Mouse (Mus musculus): ENCODE results near the gene Jagn1. TPM values are rescaled to one million over a fixed set of nuclear protein-coding genes. Genes with fewer than 3 reads are reported as not detected.

Gene Jagn1
- 56.0 and 57.1 TPM in 2 replicates for polyA plus RNA-seq (2016; fragmentation: Nextera tagmentation; extraction: Ambion mirVana)

DNA sequence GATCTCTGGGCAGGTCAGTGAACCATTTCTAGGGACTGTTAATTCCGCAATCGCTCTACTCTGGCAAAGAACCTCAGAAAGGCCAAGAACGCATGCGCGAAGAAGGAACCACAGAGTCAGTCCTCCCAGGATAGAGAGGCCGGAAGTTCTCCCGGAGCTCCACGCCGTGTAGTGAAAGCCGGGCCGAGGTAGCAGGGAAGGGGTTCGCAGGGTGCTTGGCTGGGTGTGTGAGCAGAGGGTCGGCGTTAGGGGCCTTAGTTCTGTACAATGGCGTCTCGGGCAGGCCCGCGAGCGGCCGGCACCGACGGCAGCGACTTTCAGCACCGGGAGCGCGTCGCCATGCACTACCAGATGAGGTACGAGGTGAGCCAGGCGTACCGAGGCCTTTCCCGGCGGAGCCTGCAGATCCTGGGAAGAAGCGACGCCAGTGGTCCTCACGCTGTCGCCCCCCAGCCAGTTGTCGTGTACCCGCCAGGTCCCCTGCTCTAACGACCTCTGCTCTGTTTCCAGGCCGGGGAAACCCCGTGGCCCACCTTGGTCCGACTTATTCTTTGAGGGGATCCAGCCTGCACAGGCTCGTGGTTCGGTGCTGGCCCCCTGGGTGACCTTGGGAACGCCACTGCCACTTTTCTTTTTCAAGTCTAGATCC is at the start of gene Jagn1:
Jagn1 (plus strand) TSS at position 128 of the 649 bp plus-strand sequence.
- under 1% methylated on average over 45 of the region's 45 CpGs for WGBS (ENCODE audit: insufficient replicate concordance)
- peak within 1 kb of the TSS; percentile 87 for H3K4me3 ChIP-seq
- peaks cover 21% of the 10 kb centered on the region for H3K4me1 ChIP-seq
- ATAC-seq: peak; percentile 86
- peak within 1 kb of the TSS; percentile 46; the same call in 1 of the 2 replicates for H3K27ac ChIP-seq
- peak within 1 kb of the TSS; percentile 85 for H3K4me2 ChIP-seq
- peak within 1 kb of the TSS; percentile 89 for H3K9ac ChIP-seq
- no peaks in the 10 kb centered on the region for H3K9me3 ChIP-seq (replicated peaks)
- peaks cover 24% of the 10 kb centered on the region for H3K36me3 ChIP-seq
- no peaks in the 10 kb centered on the region for H3K27me3 ChIP-seq (replicated peaks)

DNA sequence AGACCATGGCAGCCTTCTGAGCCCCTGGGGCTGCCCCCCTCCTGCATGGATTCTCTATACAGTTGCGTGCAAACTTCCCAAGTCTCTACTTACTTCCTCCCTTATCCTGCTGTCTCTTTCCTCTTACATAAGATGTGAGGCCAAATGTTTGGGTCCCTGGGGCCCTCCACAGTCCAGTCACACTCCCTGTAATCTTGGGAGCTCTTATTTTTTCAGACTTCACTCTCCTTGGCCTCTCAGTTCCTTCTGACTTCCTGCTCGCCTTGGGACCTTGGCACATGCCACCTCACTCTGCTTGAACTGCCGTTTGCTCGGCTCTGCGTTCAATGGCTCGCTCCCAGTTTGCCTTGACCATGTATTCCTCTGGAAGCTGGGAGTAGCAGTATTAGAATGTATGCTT is 48.4 kb upstream of the Jagn1 start:
- WGBS (ENCODE audit: insufficient replicate concordance): 71% methylated on average over 6 of the region's 6 CpGs
- no peak overlapping the region for H3K4me3 ChIP-seq
- H3K36me3 ChIP-seq: peaks cover 32% of the 10 kb centered on the region
- H3K4me2 ChIP-seq: no peak overlapping the region
- no peak for ATAC-seq
- 0 out of 2 replicates have a peak, but pooled peaks cover 2% of the 10 kb centered on the region for H3K9me3 ChIP-seq (replicated peaks)
- no peak overlapping the region for H3K27ac ChIP-seq
- no peak overlapping the region for H3K9ac ChIP-seq
- peaks cover 18% of the 10 kb centered on the region for H3K4me1 ChIP-seq
- H3K27me3 ChIP-seq (replicated peaks): peaks cover 27% of the 10 kb centered on the region

DNA sequence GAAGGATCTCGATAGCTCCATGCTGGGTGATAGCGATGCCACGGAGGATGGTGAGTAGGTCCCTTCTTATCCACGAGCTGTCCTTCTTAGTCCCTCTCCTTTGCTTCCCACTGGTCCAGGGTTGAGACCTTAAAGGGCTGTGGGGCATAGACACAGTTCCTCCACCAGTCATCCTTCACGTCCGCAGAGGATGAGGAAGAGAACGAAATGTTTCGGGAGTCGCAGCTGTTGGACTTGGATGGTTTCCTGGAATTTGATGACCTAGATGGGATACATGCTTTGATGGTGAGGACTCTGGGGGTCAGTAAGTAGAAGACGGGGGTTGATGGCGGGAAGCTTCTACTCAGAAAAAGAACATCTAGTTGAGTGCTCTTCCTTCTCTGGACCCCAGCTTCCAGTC is 47.6 kb upstream of the Jagn1 start:
- Histone ChIP-seq H3K9ac (no peak overlapping the region), H3K27me3 (replicated peaks) (peaks cover 27% of the 10 kb centered on the region), H3K4me2 (no peak overlapping the region), H3K36me3 (peaks cover 24% of the 10 kb centered on the region), H3K9me3 (replicated peaks) (0 out of 2 replicates have a peak, but pooled peaks cover 2% of the 10 kb centered on the region), H3K4me3 (no peak overlapping the region), H3K4me1 (peaks cover 18% of the 10 kb centered on the region), H3K27ac (no peak overlapping the region)
- ATAC-seq: no peak
- 88% methylated on average over 11 of the region's 11 CpGs for WGBS (ENCODE audit: insufficient replicate concordance)

DNA sequence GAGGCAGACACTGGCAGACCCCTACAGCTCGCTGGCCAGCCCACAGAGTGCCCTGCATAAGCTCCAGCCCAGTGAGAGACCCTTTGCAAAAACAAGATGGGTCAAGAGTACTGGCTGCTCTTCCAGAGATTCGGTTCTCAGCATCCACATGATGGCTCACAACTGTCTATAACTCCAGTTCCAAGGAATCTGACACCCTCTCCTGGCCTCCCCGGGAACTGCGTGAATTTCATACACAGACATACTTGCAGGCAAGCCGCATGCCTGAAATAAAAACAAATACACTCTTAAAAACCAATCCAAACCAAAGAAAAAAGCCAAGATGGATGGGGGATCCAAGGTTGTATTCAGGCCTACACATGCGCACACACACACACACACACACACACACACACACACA is 46.9 kb upstream of the Jagn1 start:
- no peak overlapping the region for H3K9ac ChIP-seq
- no peak for ATAC-seq
- 83% methylated on average over 6 of the region's 6 CpGs for WGBS (ENCODE audit: insufficient replicate concordance)
- peaks cover 27% of the 10 kb centered on the region for H3K27me3 ChIP-seq (replicated peaks)
- 0 out of 2 replicates have a peak, but pooled peaks cover 2% of the 10 kb centered on the region for H3K9me3 ChIP-seq (replicated peaks)
- H3K4me3 ChIP-seq: no peak overlapping the region
- H3K4me2 ChIP-seq: no peak overlapping the region
- no peak overlapping the region for H3K27ac ChIP-seq
- peaks cover 19% of the 10 kb centered on the region for H3K36me3 ChIP-seq
- peaks cover 18% of the 10 kb centered on the region for H3K4me1 ChIP-seq

DNA sequence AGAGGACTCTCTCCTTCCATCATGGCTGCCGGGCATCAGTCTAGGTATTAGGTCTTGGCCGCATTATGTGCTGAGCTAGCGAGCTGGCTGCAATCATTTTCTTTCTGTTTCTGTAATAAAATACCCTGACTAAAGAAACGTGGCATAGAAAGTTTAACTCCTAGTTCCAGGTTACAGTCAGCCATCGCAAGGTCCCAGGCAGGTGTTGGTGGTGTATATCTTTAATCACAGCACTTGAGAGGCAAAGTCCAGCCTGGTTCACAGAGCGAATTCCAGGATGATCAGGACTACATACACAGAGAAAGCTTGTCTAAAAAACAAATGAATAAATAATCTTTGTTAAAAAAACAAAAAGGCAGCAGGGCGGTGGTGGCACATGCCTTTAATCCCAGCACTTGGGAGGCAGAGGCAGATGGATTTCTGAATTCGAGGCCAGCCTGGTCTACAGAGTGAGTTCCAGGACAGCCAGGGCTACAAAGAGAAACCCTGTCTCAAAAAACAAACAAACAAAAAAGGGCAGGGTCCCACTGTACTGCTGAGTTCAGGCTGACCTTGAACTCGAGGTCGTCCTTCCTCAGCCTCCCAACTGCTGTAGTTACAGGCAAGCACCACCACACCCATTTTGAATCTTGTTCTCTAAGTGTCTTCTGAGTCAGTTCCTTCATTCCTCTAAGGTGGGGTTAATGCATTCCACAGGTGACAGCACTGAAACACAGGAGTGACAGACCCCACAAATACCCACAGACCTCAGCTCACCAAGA is 45.9 kb upstream of the Jagn1 start:
- Histone ChIP-seq H3K36me3 (peaks cover 12% of the 10 kb centered on the region), H3K4me3 (no peak overlapping the region), H3K4me1 (peaks cover 17% of the 10 kb centered on the region), H3K27me3 (replicated peaks) (peaks cover 21% of the 10 kb centered on the region), H3K4me2 (no peak overlapping the region), H3K9me3 (replicated peaks) (0 out of 2 replicates have a peak, but pooled peaks cover 2% of the 10 kb centered on the region), H3K27ac (no peak overlapping the region), H3K9ac (no peak overlapping the region)
- ATAC-seq: no peak
- 79% methylated on average over 10 of the region's 10 CpGs for WGBS (ENCODE audit: insufficient replicate concordance)

DNA sequence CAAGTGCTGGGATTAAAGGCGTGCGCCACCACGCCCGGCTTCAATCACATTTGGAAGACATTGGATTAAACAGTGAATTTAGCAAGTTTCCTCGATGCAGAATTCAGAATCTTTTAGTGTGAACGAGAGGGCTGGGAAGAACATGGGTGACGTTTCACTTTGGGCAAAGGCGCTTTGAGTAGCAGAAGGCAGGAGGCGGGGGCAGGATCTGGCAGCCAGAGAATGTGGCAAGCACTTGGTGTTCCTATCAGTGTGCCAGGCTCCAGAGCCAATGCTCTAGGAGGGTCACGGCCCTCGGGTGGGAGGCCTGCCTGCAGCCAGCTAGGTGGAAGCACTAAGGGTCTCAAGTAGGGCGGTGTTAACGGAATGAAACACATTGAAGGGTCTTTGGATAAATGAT is 40.3 kb upstream of the Jagn1 start:
- WGBS (ENCODE audit: insufficient replicate concordance): 84% methylated on average over 13 of the region's 13 CpGs

DNA sequence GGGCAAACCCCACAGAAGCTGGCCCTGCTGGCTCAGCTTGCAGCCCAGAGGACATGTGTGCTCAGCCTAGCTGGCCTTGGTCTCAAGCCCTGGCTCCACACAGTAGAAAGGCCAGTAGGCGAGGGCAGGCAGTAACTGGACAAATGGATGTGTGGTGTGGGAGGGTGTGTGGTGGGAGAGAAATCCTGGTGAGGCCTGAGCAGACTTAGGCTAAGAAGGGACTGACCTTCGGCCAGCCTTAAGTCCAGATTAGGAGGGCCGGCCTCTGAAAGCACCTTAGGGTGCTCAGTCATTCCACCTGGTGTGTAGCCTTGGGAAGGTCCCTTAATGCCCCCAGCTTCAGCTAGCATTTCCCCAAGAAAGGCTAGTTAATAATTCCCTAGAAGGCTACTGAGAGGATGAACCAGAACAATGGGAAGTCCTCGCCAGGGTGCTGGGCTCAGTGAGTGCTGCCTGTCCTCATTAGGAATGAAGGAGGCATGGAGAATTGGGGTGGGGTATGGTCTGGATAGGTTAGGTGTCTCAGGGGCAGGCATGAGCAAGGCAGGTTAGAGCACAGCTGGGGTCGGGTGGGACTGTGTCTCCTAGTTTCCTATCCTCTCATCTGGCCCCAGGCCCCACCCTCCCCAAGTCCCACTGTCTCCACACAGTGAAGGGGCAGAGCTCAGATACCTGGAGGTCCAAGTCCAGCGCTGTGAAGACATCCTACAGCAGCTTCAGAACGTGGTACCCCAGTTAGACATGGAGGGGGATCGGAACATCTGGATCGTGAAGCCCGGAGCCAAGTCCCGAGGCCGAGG is 37.5 kb upstream of the Jagn1 start:
- Histone ChIP-seq H3K9me3 (replicated peaks) (no peaks in the 10 kb centered on the region), H3K4me3 (no peak overlapping the region), H3K4me2 (no peak overlapping the region), H3K36me3 (peaks cover 20% of the 10 kb centered on the region), H3K4me1 (peaks cover 3% of the 10 kb centered on the region; the same call in 1 of the 2 replicates), H3K9ac (no peak overlapping the region), H3K27me3 (replicated peaks) (no peaks in the 10 kb centered on the region), H3K27ac (no peak overlapping the region)
- 0 out of 2 replicates have a peak, but pooled peaks have one; percentile 25 for ATAC-seq
- 72% methylated on average over 12 of the region's 12 CpGs for WGBS (ENCODE audit: insufficient replicate concordance)

More for the DNA sequence above, 40.3 kb upstream of the Jagn1 start:
- peaks cover 16% of the 10 kb centered on the region; the same call in 1 of the 2 replicates for H3K36me3 ChIP-seq
- peaks cover 3% of the 10 kb centered on the region; the same call in 1 of the 2 replicates for H3K4me1 ChIP-seq
- H3K9me3 ChIP-seq (replicated peaks): no peaks in the 10 kb centered on the region
- no peak overlapping the region for H3K4me3 ChIP-seq
- H3K27me3 ChIP-seq (replicated peaks): no peaks in the 10 kb centered on the region
- no peak for ATAC-seq
- no peak overlapping the region for H3K27ac ChIP-seq
- no peak overlapping the region for H3K4me2 ChIP-seq
- H3K9ac ChIP-seq: no peak overlapping the region

DNA sequence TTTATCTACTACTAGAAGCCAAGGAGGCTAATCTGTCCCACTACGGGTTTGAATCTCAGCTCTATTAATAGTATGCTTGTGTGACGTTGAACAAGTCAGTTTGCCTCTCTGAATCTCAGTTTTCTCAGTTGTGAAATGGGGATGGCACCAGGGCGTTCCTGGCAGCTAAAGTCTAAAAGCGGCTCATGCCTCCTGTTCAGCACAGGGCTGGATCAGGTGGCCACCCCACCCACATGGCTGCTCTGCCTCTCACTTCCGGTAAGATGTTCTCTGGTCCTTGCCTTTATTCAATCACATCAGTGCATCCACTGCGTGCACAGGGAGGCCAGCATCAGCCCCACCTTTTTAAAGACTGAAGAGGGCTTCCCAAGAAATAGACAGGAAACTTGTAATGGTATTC is 36.9 kb upstream of the Jagn1 start:
- no peaks in the 10 kb centered on the region for H3K27me3 ChIP-seq (replicated peaks)
- 65% methylated on average over 6 of the region's 6 CpGs for WGBS (ENCODE audit: insufficient replicate concordance)
- no peak overlapping the region for H3K4me3 ChIP-seq
- no peaks in the 10 kb centered on the region for H3K9me3 ChIP-seq (replicated peaks)
- ATAC-seq: no peak
- no peak overlapping the region for H3K4me2 ChIP-seq
- no peak overlapping the region for H3K9ac ChIP-seq
- H3K36me3 ChIP-seq: peaks cover 19% of the 10 kb centered on the region
- no peak overlapping the region for H3K27ac ChIP-seq
- peaks cover 3% of the 10 kb centered on the region; the same call in 1 of the 2 replicates for H3K4me1 ChIP-seq

DNA sequence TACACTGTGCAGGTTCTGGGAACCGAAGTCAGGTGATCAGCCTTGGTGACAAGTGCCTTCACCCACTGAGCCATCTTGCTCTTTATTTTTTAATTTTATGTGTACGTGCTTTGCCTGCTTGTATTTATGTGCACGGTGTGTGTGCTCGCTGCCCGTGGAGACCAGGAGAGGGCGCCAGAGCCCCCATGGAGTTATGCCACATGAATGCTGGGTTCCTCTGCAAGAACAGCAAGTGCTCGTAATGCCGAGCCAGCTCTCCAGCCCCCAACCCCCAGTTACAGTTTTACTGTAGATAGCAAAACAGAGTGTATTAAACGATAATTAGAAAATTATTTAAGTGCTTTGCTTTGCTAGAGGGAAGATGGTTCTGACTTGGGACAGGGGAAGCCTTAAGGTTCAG is 35.7 kb upstream of the Jagn1 start:
- ATAC-seq: no peak
- no peak overlapping the region for H3K4me3 ChIP-seq
- 71% methylated on average over 9 of the region's 9 CpGs for WGBS (ENCODE audit: insufficient replicate concordance)

DNA sequence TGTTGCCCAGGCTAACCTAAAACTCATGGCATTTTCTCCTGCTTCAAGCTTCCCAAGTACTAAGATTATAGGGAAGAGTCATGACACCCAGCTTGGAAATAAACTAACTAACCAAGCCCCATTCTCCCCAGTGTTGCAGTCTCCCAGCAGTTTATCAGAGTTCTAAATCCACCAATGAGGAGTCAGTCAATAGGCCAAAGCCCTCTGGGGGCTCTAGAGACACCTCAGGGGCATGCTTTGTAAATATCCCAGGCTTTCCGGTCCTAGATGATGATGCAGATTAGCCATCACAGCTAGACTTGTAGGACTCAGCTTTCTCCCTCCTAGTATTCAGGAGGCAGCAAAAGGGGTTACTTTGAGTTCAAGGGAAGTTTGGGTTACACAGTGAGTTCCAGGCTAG is 32.4 kb upstream of the Jagn1 start:
- 58% methylated on average over 1 of the region's 1 CpGs for WGBS (ENCODE audit: insufficient replicate concordance)
- peaks cover under 1% of the 10 kb centered on the region; the same call in 1 of the 2 replicates for H3K4me1 ChIP-seq
- H3K4me3 ChIP-seq: no peak overlapping the region
- H3K36me3 ChIP-seq: peaks cover 23% of the 10 kb centered on the region
- no peak overlapping the region for H3K27ac ChIP-seq
- H3K4me2 ChIP-seq: no peak overlapping the region
- H3K9me3 ChIP-seq (replicated peaks): no peaks in the 10 kb centered on the region
- no peak overlapping the region for H3K9ac ChIP-seq
- ATAC-seq: no peak
- H3K27me3 ChIP-seq (replicated peaks): no peaks in the 10 kb centered on the region

More for the DNA sequence above, 35.7 kb upstream of the Jagn1 start:
- H3K27me3 ChIP-seq (replicated peaks): no peaks in the 10 kb centered on the region
- H3K4me1 ChIP-seq: peaks cover 3% of the 10 kb centered on the region; the same call in 1 of the 2 replicates
- H3K9me3 ChIP-seq (replicated peaks): no peaks in the 10 kb centered on the region
- H3K4me2 ChIP-seq: no peak overlapping the region
- no peak overlapping the region for H3K9ac ChIP-seq
- H3K27ac ChIP-seq: no peak overlapping the region
- peaks cover 19% of the 10 kb centered on the region for H3K36me3 ChIP-seq

DNA sequence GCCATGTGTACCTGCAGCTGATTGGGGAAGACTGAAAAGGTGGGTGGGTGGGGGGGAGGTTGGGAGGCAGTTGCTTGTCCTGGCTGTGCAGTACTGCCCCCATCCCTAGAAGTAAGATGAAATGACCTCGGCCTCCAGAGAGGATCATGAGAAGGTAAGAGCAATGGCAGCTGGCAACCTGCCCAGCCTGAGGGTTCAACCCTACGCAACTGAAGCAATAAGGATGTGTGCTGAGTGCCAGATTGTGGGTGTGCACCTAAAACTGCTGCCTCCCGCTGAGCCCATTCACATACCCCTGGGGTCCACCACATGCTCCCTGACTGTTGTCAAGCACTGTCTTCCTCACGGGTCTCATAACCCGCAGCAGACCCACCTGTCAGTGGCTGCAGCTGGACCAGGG is 26.0 kb upstream of the Jagn1 start:
- Histone ChIP-seq H3K4me3 (no peak overlapping the region), H3K27ac (no peak overlapping the region), H3K27me3 (replicated peaks) (no peaks in the 10 kb centered on the region), H3K4me1 (peaks cover 26% of the 10 kb centered on the region), H3K9me3 (replicated peaks) (no peaks in the 10 kb centered on the region), H3K4me2 (no peak overlapping the region), H3K36me3 (peaks cover 23% of the 10 kb centered on the region), H3K9ac (no peak overlapping the region)
- no peak for ATAC-seq
- 83% methylated on average over 5 of the region's 5 CpGs for WGBS (ENCODE audit: insufficient replicate concordance)
